Comparison of ENCODE assay signal across 22 mouse cellular contexts in the genomic region with DNA sequence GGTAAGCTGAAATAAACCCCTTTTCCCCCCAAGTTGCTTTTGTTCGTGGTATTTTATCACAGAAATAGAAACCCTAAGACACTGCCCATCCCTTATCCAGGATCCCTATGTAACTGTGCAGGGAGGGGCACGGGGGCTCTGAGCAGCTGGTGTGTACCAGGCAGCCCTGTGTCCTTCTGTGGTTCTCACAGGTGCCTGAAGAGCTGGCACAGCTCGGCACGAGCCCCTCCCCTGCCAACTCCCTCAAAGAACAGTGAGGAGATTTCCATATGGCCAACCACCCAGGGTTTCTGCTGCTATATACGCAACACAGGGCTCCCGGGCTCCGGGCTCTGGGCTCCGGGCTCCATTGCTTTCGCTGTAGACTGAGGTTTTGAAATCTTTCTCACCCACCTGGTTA. TPM values are rescaled to one million over a fixed set of nuclear protein-coding genes. Genes with fewer than 3 reads are reported as not detected.
DNase-seq lines count a peak whose midpoint lies in the region; ATAC-seq and TF ChIP-seq lines count a peak whose summit lies in the region.
"Had no signal": no experiment of that assay in that cellular context is flagged by ENCODE, and none has a peak within 500 bp of the region (broad histone marks: within the 10 kb centered on the region; RNA-seq: fewer than 3 reads in every experiment).

No protein-coding gene starts in this region.

- no peak overlapping the region for H3K4me3 ChIP-seq in forebrain, embryonic 13.5 days
- H3K4me3 ChIP-seq in forebrain, embryonic 12.5 days (replicated peaks): no peak overlapping the region
- no peak overlapping the region for H3K4me3 ChIP-seq in forebrain, postnatal 0 days (ENCODE audit: low read depth, low read length)
- H3K4me3 ChIP-seq in midbrain, embryonic 13.5 days (replicated peaks): no peak overlapping the region
- H3K4me3 ChIP-seq: embryonic facial prominence, embryonic 12.5 days; erythroblast, embryonic 14.5 days; heart, embryonic 10.5 days; hindbrain, embryonic 13.5 days; midbrain, embryonic 15.5 days; neural tube, embryonic 15.5 days had no signal

- H3K9ac ChIP-seq in forebrain, embryonic 13.5 days: no peak overlapping the region
- H3K9ac ChIP-seq in forebrain, embryonic 12.5 days: no peak overlapping the region
- no peak overlapping the region for H3K9ac ChIP-seq in forebrain, postnatal 0 days
- no peak overlapping the region for H3K9ac ChIP-seq in midbrain, embryonic 13.5 days (replicated peaks)
- H3K9ac ChIP-seq: embryonic facial prominence, embryonic 12.5 days; hindbrain, embryonic 13.5 days; liver, postnatal 0 days; midbrain, embryonic 15.5 days; neural tube, embryonic 15.5 days had no signal

- H3K9me3 ChIP-seq in forebrain, embryonic 13.5 days (replicated peaks): no peaks in the 10 kb centered on the region
- no peaks in the 10 kb centered on the region for H3K9me3 ChIP-seq in forebrain, embryonic 12.5 days
- H3K9me3 ChIP-seq in forebrain, postnatal 0 days (ENCODE audit: low read length): no peaks in the 10 kb centered on the region
- H3K9me3 ChIP-seq in midbrain, embryonic 13.5 days: no peaks in the 10 kb centered on the region
- H3K9me3 ChIP-seq: embryonic facial prominence, embryonic 12.5 days; G1E; heart, embryonic 10.5 days; hindbrain, embryonic 13.5 days; midbrain, embryonic 15.5 days; neural tube, embryonic 15.5 days had no signal

- no peak overlapping the region for H3K4me2 ChIP-seq in forebrain, embryonic 13.5 days
- no peak overlapping the region for H3K4me2 ChIP-seq in forebrain, embryonic 12.5 days
- no peak overlapping the region for H3K4me2 ChIP-seq in forebrain, postnatal 0 days (ENCODE audit: low read depth)
- no peak overlapping the region for H3K4me2 ChIP-seq in midbrain, embryonic 13.5 days (replicated peaks)
- H3K4me2 ChIP-seq: embryonic facial prominence, embryonic 12.5 days; hindbrain, embryonic 13.5 days; midbrain, embryonic 15.5 days; neural tube, embryonic 15.5 days had no signal

- 73% methylated on average over 9 of the region's 9 CpGs for WGBS in forebrain, embryonic 13.5 days
- 77% methylated on average over 9 of the region's 9 CpGs for WGBS in forebrain, embryonic 12.5 days
- 61% methylated on average over 9 of the region's 9 CpGs for WGBS in forebrain, postnatal 0 days
- WGBS in midbrain, embryonic 13.5 days: 82% methylated on average over 9 of the region's 9 CpGs

- H3K27ac ChIP-seq in forebrain, embryonic 13.5 days: no peak overlapping the region
- no peak overlapping the region for H3K27ac ChIP-seq in forebrain, embryonic 12.5 days
- H3K27ac ChIP-seq in forebrain, postnatal 0 days (ENCODE audit: low read depth, low read length): no peak overlapping the region
- H3K27ac ChIP-seq in midbrain, embryonic 13.5 days: no peak overlapping the region
- H3K27ac ChIP-seq: embryonic facial prominence, embryonic 12.5 days; heart, embryonic 10.5 days; hindbrain, embryonic 13.5 days; midbrain, embryonic 15.5 days; neural tube, embryonic 15.5 days had no signal

- ATAC-seq in forebrain, embryonic 13.5 days: peak; percentile 68; the same call in 1 of the 2 replicates
- no peak for ATAC-seq in forebrain, embryonic 12.5 days (ENCODE audit: low FRiP score)
- ATAC-seq in forebrain, postnatal 0 days: 0 out of 2 replicates have a peak, but pooled peaks have one; percentile 20
- ATAC-seq in midbrain, embryonic 13.5 days: no peak
- ATAC-seq: liver, postnatal 0 days; midbrain, embryonic 15.5 days had no signal

- H3K4me1 ChIP-seq in forebrain, embryonic 13.5 days: peaks cover 11% of the 10 kb centered on the region; the same call in 1 of the 2 replicates
- peaks cover 6% of the 10 kb centered on the region for H3K4me1 ChIP-seq in forebrain, embryonic 12.5 days
- H3K4me1 ChIP-seq in forebrain, postnatal 0 days (ENCODE audit: insufficient read depth): no peaks in the 10 kb centered on the region
- peaks cover 6% of the 10 kb centered on the region for H3K4me1 ChIP-seq in midbrain, embryonic 13.5 days (replicated peaks)

- no peak for TF ChIP-seq CTCF in forebrain, postnatal 0 days (IDR thresholded peaks at IDR 0.05; ENCODE audit: low read depth)

- H3K36me3 ChIP-seq in forebrain, embryonic 13.5 days (ENCODE audit: poor library complexity, severe bottlenecking): no peaks in the 10 kb centered on the region
- H3K36me3 ChIP-seq in forebrain, embryonic 12.5 days (replicated peaks): no peaks in the 10 kb centered on the region
- H3K36me3 ChIP-seq in forebrain, postnatal 0 days (ENCODE audit: insufficient read depth): no peaks in the 10 kb centered on the region
- no peaks in the 10 kb centered on the region for H3K36me3 ChIP-seq in midbrain, embryonic 13.5 days
- H3K36me3 ChIP-seq: embryonic facial prominence, embryonic 12.5 days; G1E; heart, embryonic 10.5 days; hindbrain, embryonic 13.5 days; midbrain, embryonic 15.5 days; neural tube, embryonic 15.5 days had no signal

- H3K27me3 ChIP-seq in forebrain, embryonic 13.5 days: peaks cover 23% of the 10 kb centered on the region
- peaks cover 29% of the 10 kb centered on the region for H3K27me3 ChIP-seq in forebrain, embryonic 12.5 days
- H3K27me3 ChIP-seq in forebrain, postnatal 0 days (ENCODE audit: insufficient read depth, low read length): peaks cover 8% of the 10 kb centered on the region
- H3K27me3 ChIP-seq in midbrain, embryonic 13.5 days: peaks cover 23% of the 10 kb centered on the region

- peak; percentile 17 for DNase-seq in layer of hippocampus, adult 11-12 months (ENCODE audit: low spot score)
- DNase-seq in layer of hippocampus, postnatal 25 days (ENCODE audit: extremely low spot score in 1 of 2, low spot score in 1 of 2): no peak
- peak; percentile 47 for DNase-seq in cerebellum, adult 9-10 months
- no peak for DNase-seq in forebrain, postnatal 0 days
- no peak for DNase-seq in heart, adult 11 months
- DNase-seq: adrenal gland, postnatal 14 days; gastrocnemius, postnatal 36 days; kidney, adult 11 months; liver, postnatal 0 days; lung, postnatal 10 days; thymus, postnatal 4 days had no signal

RNA-seq across cellular contexts. Expression of a gene that starts 4.7 kb away (rescaled TPM):
- 0.65 and 0.89 TPM in 2 replicates for polyA plus RNA-seq in forebrain, embryonic 13.5 days (2015; fragmentation: Nextera tagmentation; extraction: Ambion mirVana)
- 0.56 and 0.62 TPM in 2 replicates for polyA plus RNA-seq in forebrain, embryonic 12.5 days (2016; fragmentation: Nextera tagmentation; extraction: Ambion mirVana)
- 1 to 10 TPM; 2.8 to 4.5 TPM for total RNA-seq in layer of hippocampus, postnatal 25 days (2021)
- 18.1 and 19.7 TPM in 2 replicates for total RNA-seq in forebrain, postnatal 0 days (2014; rRNA removed)
- 0.77 and 0.86 TPM in 2 replicates for polyA plus RNA-seq in forebrain, postnatal 0 days (2015; fragmentation: Nextera tagmentation; extraction: Ambion mirVana)
- 0.97 and 1.3 TPM in 2 replicates for polyA plus RNA-seq in midbrain, embryonic 13.5 days (2015; fragmentation: Nextera tagmentation; extraction: Ambion mirVana)
- total RNA-seq: liver, adult 2 months had no signal
- polyA plus RNA-seq: erythroblast, embryonic 14.5 days; G1E had no signal

RNA-seq across cellular contexts. Expression of a gene that starts 28.1 kb away (rescaled TPM):
- 49.4 and 53.6 TPM in 2 replicates for polyA plus RNA-seq in forebrain, embryonic 13.5 days (2015; fragmentation: Nextera tagmentation; extraction: Ambion mirVana)
- polyA plus RNA-seq in forebrain, embryonic 12.5 days (2016; fragmentation: Nextera tagmentation; extraction: Ambion mirVana): 59.4 and 59.6 TPM in 2 replicates
- 10 to 100 TPM; 37.6 to 42.8 TPM for total RNA-seq in layer of hippocampus, postnatal 25 days (2021)
- total RNA-seq in forebrain, postnatal 0 days (2014; rRNA removed): 22.2 and 23.2 TPM in 2 replicates
- 26.9 and 30.4 TPM in 2 replicates for polyA plus RNA-seq in forebrain, postnatal 0 days (2015; fragmentation: Nextera tagmentation; extraction: Ambion mirVana)
- polyA plus RNA-seq in midbrain, embryonic 13.5 days (2015; fragmentation: Nextera tagmentation; extraction: Ambion mirVana): 44.9 and 48.1 TPM in 2 replicates

Comparison
In these comparisons a context has a peak if more than half of its experiments do, and no peak if none do; other contexts are left out.
1. ATAC-seq: peak in forebrain, embryonic 13.5 days (single experiment) and forebrain, postnatal 0 days (single experiment); none in forebrain, embryonic 12.5 days (single experiment) and midbrain, embryonic 13.5 days (single experiment).
2. DNase-seq: peak in layer of hippocampus, adult 11-12 months (single experiment) and cerebellum, adult 9-10 months (single experiment); none in layer of hippocampus, postnatal 25 days (0 of 2), forebrain, postnatal 0 days (single experiment) and heart, adult 11 months (single experiment).